Mouse (Mus musculus): Measurements from ENCODE around the gene Rbm47. TPM values are rescaled to one million over a fixed set of nuclear protein-coding genes. Genes with fewer than 3 reads are reported as not detected.
"Not testable (repeated sequence)": the region's sequence is repeated elsewhere in the genome, so short reads cannot be mapped to it uniquely, and the experiment has no call there.

Gene Rbm47
- polyA plus RNA-seq, 1 experiment from 2014 or later, result 5.8 TPM

- H3K36me3 ChIP-seq, result no peaks in the 10 kb centered on the region
- H3K4me3 ChIP-seq, result no peak overlapping the region
- no peak overlapping the region for H3K9ac ChIP-seq
- H3K27me3 ChIP-seq, result no peaks in the 10 kb centered on the region
- H3K9me3 ChIP-seq, result no peaks in the 10 kb centered on the region
- 88% methylated on average over 16 of the region's 16 CpGs for WGBS
- no peak overlapping the region for H3K4me2 ChIP-seq
- no peak for ATAC-seq (ENCODE audit: low FRiP score, low read depth)
- no peak overlapping the region for H3K27ac ChIP-seq (replicated peaks)
- H3K4me1 ChIP-seq (replicated peaks), result no peaks in the 10 kb centered on the region
Measured at GRCm38 (mm10) chr5:66190481-66191184, 17.7 kb upstream of the Rbm47 start.

- H3K27me3 ChIP-seq; H3K27ac ChIP-seq (replicated peaks); ATAC-seq (ENCODE audit: low FRiP score, low read depth); H3K4me2 ChIP-seq; H3K9ac ChIP-seq; H3K36me3 ChIP-seq; H3K4me1 ChIP-seq (replicated peaks); H3K9me3 ChIP-seq; H3K4me3 ChIP-seq: not testable (repeated sequence)
- WGBS, result 80% methylated on average over 7 of the region's 7 CpGs
Measured at GRCm38 (mm10) chr5:66188591-66188990, 15.7 kb upstream of the Rbm47 start.

GRCm38 (mm10) chr5:66182156-66182555 is 9.2 kb upstream of the Rbm47 start:
- no peak for ATAC-seq (ENCODE audit: low FRiP score, low read depth)
- no peaks in the 10 kb centered on the region for H3K4me1 ChIP-seq (replicated peaks)
- no peaks in the 10 kb centered on the region for H3K27me3 ChIP-seq
- no peaks in the 10 kb centered on the region for H3K9me3 ChIP-seq
- no peak overlapping the region for H3K4me3 ChIP-seq
- H3K9ac ChIP-seq, result no peak overlapping the region
- H3K4me2 ChIP-seq, result no peak overlapping the region
- no peak overlapping the region for H3K27ac ChIP-seq (replicated peaks)
- WGBS, result 80% methylated on average over 3 of the region's 3 CpGs
- no peaks in the 10 kb centered on the region for H3K36me3 ChIP-seq

- H3K4me3 ChIP-seq, result no peak overlapping the region
- no peaks in the 10 kb centered on the region for H3K4me1 ChIP-seq (replicated peaks)
- H3K4me2 ChIP-seq, result peak overlapping the region; percentile 31
- H3K9me3 ChIP-seq, result no peaks in the 10 kb centered on the region
- WGBS, result 49% methylated on average over 23 of the region's 23 CpGs
- H3K27me3 ChIP-seq, result no peaks in the 10 kb centered on the region
- peak; percentile 82; the same call in 1 of the 2 replicates for ATAC-seq (ENCODE audit: low FRiP score, low read depth)
- H3K9ac ChIP-seq, result no peak overlapping the region
- H3K36me3 ChIP-seq, result no peaks in the 10 kb centered on the region
- peak overlapping the region; percentile 65 for H3K27ac ChIP-seq (replicated peaks)
Measured at GRCm38 (mm10) chr5:66174160-66174837, 1.4 kb upstream of the Rbm47 start.

- Histone ChIP-seq H3K27ac (replicated peaks) (no peak overlapping the region), H3K9me3 (no peaks in the 10 kb centered on the region), H3K9ac (no peak overlapping the region), H3K27me3 (no peaks in the 10 kb centered on the region), H3K36me3 (no peaks in the 10 kb centered on the region), H3K4me2 (no peak overlapping the region), H3K4me3 (no peak overlapping the region), H3K4me1 (replicated peaks) (no peaks in the 10 kb centered on the region)
- WGBS, result 87% methylated on average over 9 of the region's 9 CpGs
- ATAC-seq (ENCODE audit: low FRiP score, low read depth), result no peak
Measured at GRCm38 (mm10) chr5:66170591-66170990, 2.3 kb downstream of the Rbm47 start.

GRCm38 (mm10) chr5:66169099-66169485 is 3.8 kb downstream of the Rbm47 start:
- Histone ChIP-seq H3K27me3 (no peaks in the 10 kb centered on the region), H3K9me3 (no peaks in the 10 kb centered on the region), H3K9ac (no peak overlapping the region), H3K4me3 (no peak overlapping the region), H3K4me1 (replicated peaks) (no peaks in the 10 kb centered on the region), H3K27ac (replicated peaks) (no peak overlapping the region), H3K36me3 (no peaks in the 10 kb centered on the region), H3K4me2 (no peak overlapping the region)
- 92% methylated on average over 2 of the region's 2 CpGs for WGBS
- no peak for ATAC-seq (ENCODE audit: low FRiP score, low read depth)

GRCm38 (mm10) chr5:66168462-66169098 is 4.3 kb downstream of the Rbm47 start:
- WGBS, result 90% methylated on average over 8 of the region's 8 CpGs
- Histone ChIP-seq H3K4me1 (replicated peaks) (no peaks in the 10 kb centered on the region), H3K4me2 (no peak overlapping the region), H3K27me3 (no peaks in the 10 kb centered on the region), H3K27ac (replicated peaks) (no peak overlapping the region), H3K9me3 (no peaks in the 10 kb centered on the region), H3K9ac (no peak overlapping the region), H3K4me3 (no peak overlapping the region), H3K36me3 (no peaks in the 10 kb centered on the region)
- no peak for ATAC-seq (ENCODE audit: low FRiP score, low read depth)

- no peak overlapping the region for H3K4me3 ChIP-seq
- H3K4me1 ChIP-seq (replicated peaks), result no peaks in the 10 kb centered on the region
- ATAC-seq (ENCODE audit: low FRiP score, low read depth), result no peak
- H3K27ac ChIP-seq (replicated peaks), result no peak overlapping the region
- no peaks in the 10 kb centered on the region for H3K9me3 ChIP-seq
- no peak overlapping the region for H3K4me2 ChIP-seq
- H3K9ac ChIP-seq, result no peak overlapping the region
- WGBS, result 85% methylated on average over 5 of the region's 5 CpGs
- no peaks in the 10 kb centered on the region for H3K36me3 ChIP-seq
- H3K27me3 ChIP-seq, result no peaks in the 10 kb centered on the region
Measured at GRCm38 (mm10) chr5:66166931-66167330, 6.0 kb downstream of the Rbm47 start.

GRCm38 (mm10) chr5:66166193-66166629 is 6.7 kb downstream of the Rbm47 start:
- H3K4me3 ChIP-seq, result no peak overlapping the region
- 78% methylated on average over 4 of the region's 4 CpGs for WGBS
- no peak for ATAC-seq (ENCODE audit: low FRiP score, low read depth)

GRCm38 (mm10) chr5:66165748-66166147 is 7.2 kb downstream of the Rbm47 start:
- no peaks in the 10 kb centered on the region for H3K9me3 ChIP-seq
- ATAC-seq (ENCODE audit: low FRiP score, low read depth), result no peak
- 89% methylated on average over 8 of the region's 8 CpGs for WGBS

More at GRCm38 (mm10) chr5:66166193-66166629, 6.7 kb downstream of the Rbm47 start:
- H3K9ac ChIP-seq, result no peak overlapping the region
- no peak overlapping the region for H3K27ac ChIP-seq (replicated peaks)
- no peaks in the 10 kb centered on the region for H3K27me3 ChIP-seq
- no peaks in the 10 kb centered on the region for H3K4me1 ChIP-seq (replicated peaks)
- H3K36me3 ChIP-seq, result no peaks in the 10 kb centered on the region
- no peaks in the 10 kb centered on the region for H3K9me3 ChIP-seq
- H3K4me2 ChIP-seq, result no peak overlapping the region

GRCm38 (mm10) chr5:66156431-66156962 is 16.4 kb downstream of the Rbm47 start:
- Histone ChIP-seq H3K4me1 (replicated peaks) (peaks cover 3% of the 10 kb centered on the region), H3K27ac (replicated peaks) (no peak overlapping the region), H3K4me3 (no peak overlapping the region), H3K36me3 (no peaks in the 10 kb centered on the region), H3K27me3 (peaks cover 20% of the 10 kb centered on the region), H3K9ac (no peak overlapping the region), H3K4me2 (no peak overlapping the region), H3K9me3 (no peaks in the 10 kb centered on the region)
- WGBS, result 44% methylated on average over 9 of the region's 9 CpGs
- no peak for ATAC-seq (ENCODE audit: low FRiP score, low read depth)

More at GRCm38 (mm10) chr5:66165748-66166147, 7.2 kb downstream of the Rbm47 start:
- Histone ChIP-seq H3K9ac (no peak overlapping the region), H3K27ac (replicated peaks) (no peak overlapping the region), H3K4me2 (no peak overlapping the region), H3K4me3 (no peak overlapping the region), H3K27me3 (no peaks in the 10 kb centered on the region), H3K36me3 (no peaks in the 10 kb centered on the region), H3K4me1 (replicated peaks) (no peaks in the 10 kb centered on the region)

- WGBS, result 90% methylated on average over 6 of the region's 6 CpGs
- Histone ChIP-seq H3K27me3 (peaks cover 20% of the 10 kb centered on the region), H3K4me2 (no peak overlapping the region), H3K27ac (replicated peaks) (no peak overlapping the region), H3K9ac (no peak overlapping the region), H3K4me1 (replicated peaks) (peaks cover 20% of the 10 kb centered on the region), H3K4me3 (no peak overlapping the region), H3K36me3 (no peaks in the 10 kb centered on the region), H3K9me3 (no peaks in the 10 kb centered on the region)
- ATAC-seq (ENCODE audit: low FRiP score, low read depth), result no peak
Measured at GRCm38 (mm10) chr5:66154616-66155015, 18.3 kb downstream of the Rbm47 start.
